Mouse (Mus musculus) embryonic facial prominence, embryonic 15.5 days (tissue): ENCODE results near the gene Bahcc1. TPM values are rescaled to one million over a fixed set of nuclear protein-coding genes. Genes with fewer than 3 reads are reported as not detected.

Experiments
- ATAC-seq: fragments of 200-750 bp; cut with Nextera tagmentation; 2 replicates; pipeline ENCODE4 v1.8.0; 2017; ENCODE audit warnings: low read depth, moderate TSS enrichment; ENCODE audit not compliant: insufficient number of reproducible peaks, low FRiP score, low TSS enrichment
- H3K27ac ChIP-seq: fragments of 300-500 bp; sonication (generic); replicated peaks from 2 replicates; pipeline ENCODE4 v1.5.1; 2015; ENCODE audit warnings: mild to moderate bottlenecking, inconsistent platforms
- H3K27me3 ChIP-seq: fragments of 300-500 bp; sonication (generic); 2 replicates; pipeline ENCODE4 v1.6.1; 2015; ENCODE audit warnings: inconsistent platforms
- H3K36me3 ChIP-seq: fragments of 300-500 bp; sonication (generic); 2 replicates; pipeline ENCODE4 v1.6.1; 2015; ENCODE audit warnings: mild to moderate bottlenecking, inconsistent platforms
- H3K4me1 ChIP-seq: fragments of 300-500 bp; sonication (generic); 2 replicates; pipeline ENCODE4 v1.6.1; 2015; ENCODE audit warnings: inconsistent platforms
- H3K4me2 ChIP-seq: fragments of 300-500 bp; sonication (generic); replicated peaks from 2 replicates; pipeline ENCODE4 v1.6.1; 2015; ENCODE audit warnings: mild to moderate bottlenecking, inconsistent platforms
- H3K4me3 ChIP-seq: fragments of 300-500 bp; sonication (generic); replicated peaks from 2 replicates; pipeline ENCODE4 v1.5.1; 2015; ENCODE audit warnings: mild to moderate bottlenecking, inconsistent platforms
- H3K9ac ChIP-seq: fragments of 300-500 bp; sonication (generic); 2 replicates; pipeline ENCODE4 v1.6.1; 2015; ENCODE audit warnings: inconsistent platforms
- H3K9me3 ChIP-seq: fragments of 300-500 bp; sonication (generic); replicated peaks from 2 replicates; pipeline ENCODE4 v1.6.1; 2016; ENCODE audit warnings: inconsistent platforms
- WGBS: fragments of 180-500 bp; shearing (Covaris S2); methylation state at CpG from one replicate; pipeline ENCODE4 v1.1.7; 2015; 5-methylcytosine and 5-hydroxymethylcytosine counted together
- microRNA-seq: library from miRNA; unstranded; fragments of <30 nt; microRNA quantifications from one replicate; pipeline ENCODE4, GENCODE M21; 2016; ENCODE audit warnings: borderline number of aligned reads
- polyA plus RNA-seq: library from polyadenylated mRNA; unstranded; fragments of >200 nt; fragmentation: Nextera tagmentation; extraction: Ambion mirVana; gene quantifications from 2 replicates; pipeline ENCODE4 v1.2.1, GENCODE M21; 2015

Gene Bahcc1
- polyA plus RNA-seq, 1 experiment from 2014 or later, result 7.9 TPM

DNA sequence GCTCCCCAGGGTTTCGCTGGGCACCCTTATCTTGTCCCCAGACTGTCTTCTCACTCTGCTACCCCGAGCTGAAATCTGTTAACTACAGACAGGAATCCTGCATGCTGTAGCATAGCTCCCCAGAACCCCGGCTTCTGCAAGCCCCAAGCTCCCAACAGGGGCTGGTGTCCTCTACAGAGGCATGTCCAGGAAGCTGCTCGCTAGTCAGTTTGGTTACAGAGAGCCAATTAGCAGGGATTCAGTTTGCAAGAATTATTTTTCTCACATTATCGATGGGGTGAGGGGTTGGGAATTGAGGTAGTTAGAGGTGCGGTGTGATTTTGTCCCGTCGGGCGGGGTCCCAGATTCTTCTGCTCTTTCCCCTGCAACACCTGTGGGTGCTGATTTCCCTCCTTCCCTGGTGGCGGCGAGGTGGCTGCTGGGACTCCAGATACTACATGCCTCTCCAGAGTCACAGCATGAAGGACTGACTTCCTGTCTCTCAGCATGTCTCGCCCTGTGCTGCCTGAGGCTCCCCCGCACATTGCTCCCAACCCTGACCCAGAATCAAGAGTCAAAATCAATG is 84.0 kb downstream of the Bahcc1 start:
- ATAC-seq, result no peak

GRCm38 (mm10) chr11:120317456-120317855 is 84.7 kb downstream of the Bahcc1 start:
- Histone ChIP-seq H3K36me3 (no peaks in the 10 kb centered on the region), H3K4me3 (peak overlapping the region; percentile 54; the same call in 1 of the 2 replicates), H3K9ac (no peak overlapping the region), H3K9me3 (no peaks in the 10 kb centered on the region), H3K4me1 (peaks cover 24% of the 10 kb centered on the region), H3K4me2 (0 out of 2 replicates have a peak overlapping the region, but pooled peaks have one; percentile 88), H3K27me3 (no peaks in the 10 kb centered on the region), H3K27ac (no peak overlapping the region)
- no peak for ATAC-seq
- WGBS, result 54% methylated on average over 7 of the region's 7 CpGs

More for the DNA sequence above, 84.0 kb downstream of the Bahcc1 start:
- Histone ChIP-seq H3K9me3 (no peaks in the 10 kb centered on the region), H3K27me3 (no peaks in the 10 kb centered on the region), H3K4me2 (peak overlapping the region; percentile 88), H3K4me1 (peaks cover 27% of the 10 kb centered on the region), H3K9ac (peak overlapping the region; percentile 73), H3K4me3 (peak overlapping the region; percentile 54), H3K27ac (peak overlapping the region; percentile 96), H3K36me3 (no peaks in the 10 kb centered on the region)
- WGBS, result 14% methylated on average over 13 of the region's 13 CpGs

DNA sequence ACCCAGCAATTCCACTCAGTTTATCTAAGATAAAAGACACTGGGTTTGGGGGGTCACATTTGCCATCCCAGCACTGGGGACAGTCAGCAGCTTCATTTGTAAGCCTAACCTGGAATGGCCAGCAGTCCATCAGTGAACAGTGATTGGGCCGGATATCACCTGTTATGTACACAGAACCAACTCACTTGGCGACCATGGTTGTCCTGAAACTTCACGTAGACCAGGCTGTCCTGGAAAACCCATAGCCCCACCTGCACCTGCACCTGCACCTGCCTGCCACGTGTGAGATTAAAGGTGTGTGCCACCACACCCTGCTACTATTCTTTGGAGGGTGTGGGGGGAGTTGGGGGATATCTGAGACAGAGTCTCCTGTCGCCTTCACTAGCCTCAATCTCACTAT is 86.6 kb downstream of the Bahcc1 start:
- H3K4me1 ChIP-seq, result peaks cover 20% of the 10 kb centered on the region
- H3K9me3 ChIP-seq, result no peaks in the 10 kb centered on the region
- 84% methylated on average over 5 of the region's 5 CpGs for WGBS
- no peak overlapping the region for H3K9ac ChIP-seq
- ATAC-seq, result no peak
- H3K4me2 ChIP-seq, result no peak overlapping the region
- H3K36me3 ChIP-seq, result no peaks in the 10 kb centered on the region
- H3K4me3 ChIP-seq, result no peak overlapping the region
- H3K27ac ChIP-seq, result no peak overlapping the region
- no peaks in the 10 kb centered on the region for H3K27me3 ChIP-seq

- no peak for ATAC-seq
- Histone ChIP-seq H3K27me3 (no peaks in the 10 kb centered on the region), H3K9me3 (no peaks in the 10 kb centered on the region), H3K4me3 (no peak overlapping the region), H3K36me3 (no peaks in the 10 kb centered on the region), H3K27ac (no peak overlapping the region), H3K4me1 (peaks cover 15% of the 10 kb centered on the region), H3K9ac (no peak overlapping the region), H3K4me2 (no peak overlapping the region)
- WGBS, result 94% methylated on average over 10 of the region's 10 CpGs
These were observed 87.4 kb downstream of the Bahcc1 start for GRCm38 (mm10) chr11:120320156-120320555.

GRCm38 (mm10) chr11:120335431-120336021 is 102.8 kb downstream of the Bahcc1 start:
- Histone ChIP-seq H3K36me3 (no peaks in the 10 kb centered on the region), H3K9ac (no peak overlapping the region), H3K4me2 (no peak overlapping the region), H3K27ac (no peak overlapping the region), H3K4me3 (no peak overlapping the region), H3K27me3 (no peaks in the 10 kb centered on the region), H3K4me1 (no peaks in the 10 kb centered on the region), H3K9me3 (no peaks in the 10 kb centered on the region)
- no peak for ATAC-seq
- 71% methylated on average over 6 of the region's 6 CpGs for WGBS

- H3K27ac ChIP-seq, result no peak overlapping the region
- H3K36me3 ChIP-seq, result no peaks in the 10 kb centered on the region
- no peak overlapping the region for H3K9ac ChIP-seq
- no peak for ATAC-seq
- H3K9me3 ChIP-seq, result no peaks in the 10 kb centered on the region
- WGBS, result 47% methylated on average over 2 of the region's 2 CpGs
- no peaks in the 10 kb centered on the region for H3K27me3 ChIP-seq
- H3K4me3 ChIP-seq, result no peak overlapping the region
- no peak overlapping the region for H3K4me2 ChIP-seq
- no peaks in the 10 kb centered on the region for H3K4me1 ChIP-seq
These were observed 104.7 kb downstream of the Bahcc1 start for GRCm38 (mm10) chr11:120337447-120337846.

- H3K27ac ChIP-seq, result no peak overlapping the region
- H3K4me2 ChIP-seq, result no peak overlapping the region
- ATAC-seq, result no peak
- H3K4me3 ChIP-seq, result no peak overlapping the region
- H3K27me3 ChIP-seq, result no peaks in the 10 kb centered on the region
- H3K9me3 ChIP-seq, result no peaks in the 10 kb centered on the region
- H3K9ac ChIP-seq, result no peak overlapping the region
- WGBS, result 73% methylated on average over 3 of the region's 3 CpGs
- no peaks in the 10 kb centered on the region for H3K4me1 ChIP-seq
- H3K36me3 ChIP-seq, result no peaks in the 10 kb centered on the region
These were observed 106.0 kb downstream of the Bahcc1 start for GRCm38 (mm10) chr11:120338786-120339185.

DNA sequence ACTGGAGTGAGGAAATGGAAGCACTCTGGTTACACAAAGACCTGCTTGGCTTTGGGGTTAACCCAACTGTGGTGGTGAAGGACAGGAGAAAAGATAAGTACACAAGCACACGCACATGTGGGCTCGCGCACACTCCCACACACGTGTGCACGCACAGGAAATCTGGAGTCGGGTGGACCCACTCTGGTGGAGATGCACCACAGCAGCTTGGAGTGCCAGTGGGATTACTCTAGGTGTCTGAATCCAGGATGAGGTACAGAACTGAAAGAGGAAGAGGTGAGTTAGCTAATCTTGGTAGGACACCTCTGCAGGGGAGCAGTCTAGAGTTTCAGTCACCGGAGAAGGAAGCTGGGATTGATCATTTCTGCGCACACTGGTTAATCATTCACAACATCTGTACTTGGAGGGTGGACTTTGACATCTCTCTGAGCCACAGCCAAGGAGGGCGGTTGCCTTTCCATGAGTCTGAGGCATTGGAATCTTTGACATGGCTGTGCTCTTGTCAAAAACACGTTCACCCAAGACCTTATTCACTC is 107.3 kb downstream of the Bahcc1 start:
- Histone ChIP-seq H3K4me3 (no peak overlapping the region), H3K4me1 (peaks cover 2% of the 10 kb centered on the region; the same call in 1 of the 2 replicates), H3K9ac (no peak overlapping the region), H3K4me2 (no peak overlapping the region), H3K27ac (no peak overlapping the region), H3K9me3 (no peaks in the 10 kb centered on the region), H3K27me3 (no peaks in the 10 kb centered on the region), H3K36me3 (peaks cover 2% of the 10 kb centered on the region)
- no peak for ATAC-seq
- WGBS, result 79% methylated on average over 10 of the region's 10 CpGs

DNA sequence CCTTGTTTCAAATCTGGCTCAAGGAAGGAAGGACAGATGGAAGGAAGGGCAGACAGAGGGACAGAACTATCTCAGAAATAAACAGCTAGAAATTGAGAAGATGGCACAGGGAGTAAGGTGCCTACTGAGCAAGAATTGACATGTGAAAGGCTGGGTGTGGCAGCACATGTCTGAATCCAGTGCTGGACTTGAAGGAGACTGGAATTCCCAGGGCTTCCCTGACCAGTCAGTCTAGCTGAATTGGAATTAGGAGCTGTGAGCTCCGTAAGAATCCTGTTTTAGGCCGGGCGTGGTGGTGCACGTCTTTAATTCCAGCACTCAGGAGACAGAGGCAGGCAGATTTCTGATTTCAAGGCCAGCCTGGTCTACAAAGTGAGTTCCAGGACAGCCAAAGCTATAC is 108.9 kb downstream of the Bahcc1 start:
- Histone ChIP-seq H3K9me3 (no peaks in the 10 kb centered on the region), H3K4me3 (no peak overlapping the region), H3K9ac (no peak overlapping the region), H3K27ac (no peak overlapping the region), H3K27me3 (no peaks in the 10 kb centered on the region), H3K36me3 (peaks cover 7% of the 10 kb centered on the region), H3K4me2 (no peak overlapping the region), H3K4me1 (peaks cover 6% of the 10 kb centered on the region; the same call in 1 of the 2 replicates)
- WGBS, result 95% methylated on average over 4 of the region's 4 CpGs
- ATAC-seq, result no peak

Small RNA genes lying within 50 kb of the gene (microRNA-seq; reads per million reads assigned to microRNA genes)
- gene Gm47297, result not detected

Other genes starting within 250 kb of the Bahcc1 start
- 7.5 and 7.8 TPM in 2 replicates for gene Aatk, start 185.8 kb upstream of the Bahcc1 start, polyA plus RNA-seq
- gene Cep131, start 146.1 kb upstream of the Bahcc1 start, polyA plus RNA-seq, result 27.7 and 30.7 TPM in 2 replicates
- 16.5 and 20.8 TPM in 2 replicates for gene Tepsin, start 134.2 kb upstream of the Bahcc1 start, polyA plus RNA-seq
- gene Ndufaf8, start 134.0 kb upstream of the Bahcc1 start, polyA plus RNA-seq, result 80.6 and 81.4 TPM in 2 replicates
- gene Slc38a10, start 81.6 kb upstream of the Bahcc1 start, polyA plus RNA-seq, result 90.2 and 94.5 TPM in 2 replicates
- gene Actg1, start 115.6 kb downstream of the Bahcc1 start, polyA plus RNA-seq, result 2,143 and 2,279 TPM in 2 replicates
- gene Fscn2, start 128.6 kb downstream of the Bahcc1 start, polyA plus RNA-seq, result 0.98 and 1.1 TPM in 2 replicates
- 35.8 and 39.8 TPM in 2 replicates for gene Faap100, start 145.8 kb downstream of the Bahcc1 start, polyA plus RNA-seq
- 34.1 and 36.3 TPM in 2 replicates for gene Nploc4, start 204.8 kb downstream of the Bahcc1 start, polyA plus RNA-seq
- 1.9 and 2.1 TPM in 2 replicates for gene Tspan10, start 209.7 kb downstream of the Bahcc1 start, polyA plus RNA-seq
- 0.26 and 0.31 TPM in 2 replicates for gene Pde6g, start 220.6 kb downstream of the Bahcc1 start, polyA plus RNA-seq
- gene Oxld1, start 225.1 kb downstream of the Bahcc1 start, polyA plus RNA-seq, result 14.0 and 15.5 TPM in 2 replicates
- gene Ccdc137, start 225.2 kb downstream of the Bahcc1 start, polyA plus RNA-seq, result 32.4 and 38.5 TPM in 2 replicates
- gene Arl16, start 234.7 kb downstream of the Bahcc1 start, polyA plus RNA-seq, result 57.1 and 57.8 TPM in 2 replicates